Mouse (Mus musculus): ENCODE measurements at regions not wholly inside any gene's neighbourhood (a gene's known extent, or its start where the extent isn't known, plus 50 kb on each side); places are given as distances from the start of the nearest gene placed in this dataset.

GRCm38 (mm10) chr12:107138677-107139400 is 349.6 kb upstream of the 3110018I06Rik start:
- TF ChIP-seq POLR2A (IDR thresholded peaks at IDR 0.05; ENCODE audit: control insufficient read depth, low read depth, low read length) (no peak), CTCF (IDR thresholded peaks at IDR 0.05; ENCODE audit: control insufficient read depth, insufficient read depth, insufficient replicate concordance, low read depth, low read length) (no peak)

All from testis, adult 2 months (tissue).